Mouse (Mus musculus): ENCODE results near the gene Sgms1. TPM values are rescaled to one million over a fixed set of nuclear protein-coding genes. Genes with fewer than 3 reads are reported as not detected.

Sgms1 gene
- polyA plus RNA-seq, 1 experiment = 53.7 TPM

GRCm38 (mm10) chr19:32231292-32231691, 158.2 kb downstream of the Sgms1 start:
- 70% methylated on average over 10 of the region's 10 CpGs for WGBS
- no peak for DNase-seq

GRCm38 (mm10) chr19:32230798-32231197, 158.7 kb downstream of the Sgms1 start:
- no peak for DNase-seq

More at GRCm38 (mm10) chr19:32231292-32231691, 158.2 kb downstream of the Sgms1 start:
- H3K4me3 ChIP-seq (replicated peaks; ENCODE audit: extremely low read depth, low read depth, low read length) = no peak overlapping the region
- H3K4me1 ChIP-seq (ENCODE audit: control insufficient read depth, insufficient read depth, low read length) = peaks cover 2% of the 10 kb centered on the region; the same call in 1 of the 2 replicates
- TF ChIP-seq CTCF (IDR thresholded peaks at IDR 0.05; ENCODE audit: insufficient read depth, low read length) (no peak), POLR2A (IDR thresholded peaks at IDR 0.05; ENCODE audit: borderline replicate concordance, extremely low read depth, low read depth, low read length) (no peak)

GRCm38 (mm10) chr19:32230301-32230700, 159.2 kb downstream of the Sgms1 start:
- peaks cover 2% of the 10 kb centered on the region; the same call in 1 of the 2 replicates for H3K4me1 ChIP-seq (ENCODE audit: control insufficient read depth, insufficient read depth, low read length)
- no peak overlapping the region for H3K4me3 ChIP-seq (replicated peaks; ENCODE audit: extremely low read depth, low read depth, low read length)
- TF ChIP-seq CTCF (IDR thresholded peaks at IDR 0.05; ENCODE audit: insufficient read depth, low read length) = no peak
- TF ChIP-seq POLR2A (IDR thresholded peaks at IDR 0.05; ENCODE audit: borderline replicate concordance, extremely low read depth, low read depth, low read length) = no peak
- 91% methylated on average over 5 of the region's 5 CpGs for WGBS
- no peak for DNase-seq

More at GRCm38 (mm10) chr19:32230798-32231197, 158.7 kb downstream of the Sgms1 start:
- H3K4me3 ChIP-seq (replicated peaks; ENCODE audit: extremely low read depth, low read depth, low read length) = no peak overlapping the region
- H3K4me1 ChIP-seq (ENCODE audit: control insufficient read depth, insufficient read depth, low read length) = peaks cover 2% of the 10 kb centered on the region; the same call in 1 of the 2 replicates
- no peak for TF ChIP-seq POLR2A (IDR thresholded peaks at IDR 0.05; ENCODE audit: borderline replicate concordance, extremely low read depth, low read depth, low read length)
- TF ChIP-seq CTCF (IDR thresholded peaks at IDR 0.05; ENCODE audit: insufficient read depth, low read length) = no peak
- 68% methylated on average over 5 of the region's 5 CpGs for WGBS

- no peak for TF ChIP-seq POLR2A (IDR thresholded peaks at IDR 0.05; ENCODE audit: borderline replicate concordance, extremely low read depth, low read depth, low read length)
- no peak for TF ChIP-seq CTCF (IDR thresholded peaks at IDR 0.05; ENCODE audit: insufficient read depth, low read length)
- H3K4me3 ChIP-seq (replicated peaks; ENCODE audit: extremely low read depth, low read depth, low read length) = no peak overlapping the region
- WGBS = 90% methylated on average over 5 of the region's 5 CpGs
- H3K4me1 ChIP-seq (ENCODE audit: control insufficient read depth, insufficient read depth, low read length) = peaks cover 2% of the 10 kb centered on the region; the same call in 1 of the 2 replicates
- DNase-seq = no peak
Observed at GRCm38 (mm10) chr19:32229776-32230175, 159.7 kb downstream of the Sgms1 start.

GRCm38 (mm10) chr19:32227175-32227574, 162.3 kb downstream of the Sgms1 start:
- peaks cover 2% of the 10 kb centered on the region; the same call in 1 of the 2 replicates for H3K4me1 ChIP-seq (ENCODE audit: control insufficient read depth, insufficient read depth, low read length)
- H3K4me3 ChIP-seq (replicated peaks; ENCODE audit: extremely low read depth, low read depth, low read length) = no peak overlapping the region
- TF ChIP-seq POLR2A (IDR thresholded peaks at IDR 0.05; ENCODE audit: borderline replicate concordance, extremely low read depth, low read depth, low read length) (no peak), CTCF (IDR thresholded peaks at IDR 0.05; ENCODE audit: insufficient read depth, low read length) (no peak)
- no peak for DNase-seq
- 92% methylated on average over 2 of the region's 2 CpGs for whole genome bisulfite sequencing

- Histone ChIP-seq H3K4me1 (ENCODE audit: control insufficient read depth, insufficient read depth, low read length) (peaks cover 2% of the 10 kb centered on the region; the same call in 1 of the 2 replicates), H3K4me3 (replicated peaks; ENCODE audit: extremely low read depth, low read depth, low read length) (no peak overlapping the region)
- TF ChIP-seq CTCF (IDR thresholded peaks at IDR 0.05; ENCODE audit: insufficient read depth, low read length) (0 out of 2 replicates have a peak, but pooled peaks have one; percentile 17), POLR2A (IDR thresholded peaks at IDR 0.05; ENCODE audit: borderline replicate concordance, extremely low read depth, low read depth, low read length) (no peak)
- WGBS = 61% methylated on average over 9 of the region's 9 CpGs
- DNase-seq = no peak
Observed at GRCm38 (mm10) chr19:32225097-32225490, 164.4 kb downstream of the Sgms1 start.

GRCm38 (mm10) chr19:32224318-32225096, 165.0 kb downstream of the Sgms1 start:
- no peak overlapping the region for H3K4me3 ChIP-seq (replicated peaks; ENCODE audit: extremely low read depth, low read depth, low read length)
- DNase-seq = no peak
- 67% methylated on average over 2 of the region's 2 CpGs for WGBS

GRCm38 (mm10) chr19:32223751-32224174, 165.8 kb downstream of the Sgms1 start:
- TF ChIP-seq POLR2A (IDR thresholded peaks at IDR 0.05; ENCODE audit: borderline replicate concordance, extremely low read depth, low read depth, low read length) (no peak), CTCF (IDR thresholded peaks at IDR 0.05; ENCODE audit: insufficient read depth, low read length) (no peak)
- no peak overlapping the region for H3K4me3 ChIP-seq (replicated peaks; ENCODE audit: extremely low read depth, low read depth, low read length)
- 58% methylated on average over 3 of the region's 3 CpGs for WGBS
- DNase-seq = no peak
- peaks cover 2% of the 10 kb centered on the region; the same call in 1 of the 2 replicates for H3K4me1 ChIP-seq (ENCODE audit: control insufficient read depth, insufficient read depth, low read length)

More at GRCm38 (mm10) chr19:32224318-32225096, 165.0 kb downstream of the Sgms1 start:
- peaks cover 2% of the 10 kb centered on the region; the same call in 1 of the 2 replicates for H3K4me1 ChIP-seq (ENCODE audit: control insufficient read depth, insufficient read depth, low read length)
- no peak for TF ChIP-seq POLR2A (IDR thresholded peaks at IDR 0.05; ENCODE audit: borderline replicate concordance, extremely low read depth, low read depth, low read length)
- TF ChIP-seq CTCF (IDR thresholded peaks at IDR 0.05; ENCODE audit: insufficient read depth, low read length) = no peak

- TF ChIP-seq POLR2A (IDR thresholded peaks at IDR 0.05; ENCODE audit: borderline replicate concordance, extremely low read depth, low read depth, low read length) = no peak
- TF ChIP-seq CTCF (IDR thresholded peaks at IDR 0.05; ENCODE audit: insufficient read depth, low read length) = no peak
- WGBS = 85% methylated on average over 11 of the region's 11 CpGs
- no peak overlapping the region for H3K4me3 ChIP-seq (replicated peaks; ENCODE audit: extremely low read depth, low read depth, low read length)
- H3K4me1 ChIP-seq (ENCODE audit: control insufficient read depth, insufficient read depth, low read length) = peaks cover 2% of the 10 kb centered on the region; the same call in 1 of the 2 replicates
- DNase-seq = no peak
Observed at GRCm38 (mm10) chr19:32222083-32222482, 167.4 kb downstream of the Sgms1 start.

All from lung, adult 2 months (tissue).